Mouse (Mus musculus) liver, postnatal 0 days (tissue): ENCODE results near the gene Gm21830.

Experiments
- CTCF ChIP-seq: sonication (generic); IDR thresholded peaks from 2 replicates; pipeline ENCODE4 v1.5.1; 2016; ENCODE audit warnings: antibody characterized with exemption, low read depth
- EP300 ChIP-seq: IDR thresholded peaks from 2 replicates; pipeline ENCODE4 v1.6.1; 2016; ENCODE audit warnings: antibody characterized with exemption, low read depth, mild to moderate bottlenecking

DNA sequence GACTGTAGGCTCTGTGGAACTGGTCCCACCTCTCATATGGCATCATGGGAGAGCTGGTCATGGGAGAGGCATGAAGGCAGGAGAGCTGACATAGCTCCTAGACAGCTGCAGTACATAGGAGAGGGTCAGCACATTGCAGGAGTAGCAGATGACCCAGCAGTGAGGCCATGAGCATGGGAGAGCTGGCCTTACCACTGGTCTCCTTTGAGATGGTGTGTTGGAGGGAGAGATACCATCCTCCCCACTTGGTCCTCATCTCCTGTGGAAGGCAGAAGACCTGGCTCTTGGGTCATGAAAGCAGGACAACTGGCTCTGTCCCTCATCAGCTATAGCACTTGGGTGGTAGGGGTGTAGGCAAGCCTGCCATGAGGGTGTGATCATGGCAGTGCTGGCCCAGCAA is 7.3 kb downstream of the Gm21830 start:
- TF ChIP-seq EP300 (no peak), CTCF (no peak)
